Mouse (Mus musculus) heart, embryonic 15.5 days (tissue): ENCODE measurements at regions not wholly inside any gene's neighbourhood (a gene's known extent, or its start where the extent isn't known, plus 50 kb on each side); places are given as distances from the start of the nearest gene placed in this dataset.

Source experiments
- ATAC-seq: fragments of 200-750 bp; cut with Nextera tagmentation; replicated peaks from 2 replicates; pipeline ENCODE4 v1.8.0; 2017; ENCODE audit warnings: low read depth, moderate TSS enrichment; ENCODE audit not compliant: insufficient number of reproducible peaks, insufficient read depth, low FRiP score
- H3K27ac ChIP-seq: fragments of 300-500 bp; sonication (generic); 2 replicates; pipeline ENCODE4 v1.5.1; 2015; ENCODE audit warnings: mild to moderate bottlenecking, inconsistent platforms
- H3K27me3 ChIP-seq: fragments of 300-500 bp; sonication (generic); 2 replicates; pipeline ENCODE4 v1.6.1; 2015; ENCODE audit warnings: inconsistent platforms
- H3K36me3 ChIP-seq: fragments of 300-500 bp; sonication (generic); 2 replicates; pipeline ENCODE4 v1.6.1; 2015; ENCODE audit warnings: mild to moderate bottlenecking, inconsistent platforms
- H3K4me1 ChIP-seq: fragments of 300-500 bp; sonication (generic); replicated peaks from 2 replicates; pipeline ENCODE4 v1.6.1; 2015; ENCODE audit warnings: inconsistent platforms
- H3K4me2 ChIP-seq: fragments of 300-500 bp; sonication (generic); 2 replicates; pipeline ENCODE4 v1.6.1; 2015; ENCODE audit warnings: inconsistent platforms, mild to moderate bottlenecking, moderate library complexity
- H3K4me3 ChIP-seq: fragments of 300-500 bp; sonication (generic); 2 replicates; pipeline ENCODE4 v1.5.1; 2015; ENCODE audit warnings: mild to moderate bottlenecking, inconsistent platforms
- H3K9ac ChIP-seq: fragments of 300-500 bp; sonication (generic); 2 replicates; pipeline ENCODE4 v1.6.1; 2015; ENCODE audit warnings: mild to moderate bottlenecking, inconsistent platforms
- H3K9me3 ChIP-seq: fragments of 300-500 bp; sonication (generic); replicated peaks from 2 replicates; pipeline ENCODE4 v1.6.1; 2016; ENCODE audit warnings: inconsistent platforms
- WGBS: fragments of 180-500 bp; shearing (Covaris S2); methylation state at CpG from one replicate; pipeline ENCODE4 v1.1.7; 2015; ENCODE audit warnings: mixed read lengths; 5-methylcytosine and 5-hydroxymethylcytosine counted together

DNA sequence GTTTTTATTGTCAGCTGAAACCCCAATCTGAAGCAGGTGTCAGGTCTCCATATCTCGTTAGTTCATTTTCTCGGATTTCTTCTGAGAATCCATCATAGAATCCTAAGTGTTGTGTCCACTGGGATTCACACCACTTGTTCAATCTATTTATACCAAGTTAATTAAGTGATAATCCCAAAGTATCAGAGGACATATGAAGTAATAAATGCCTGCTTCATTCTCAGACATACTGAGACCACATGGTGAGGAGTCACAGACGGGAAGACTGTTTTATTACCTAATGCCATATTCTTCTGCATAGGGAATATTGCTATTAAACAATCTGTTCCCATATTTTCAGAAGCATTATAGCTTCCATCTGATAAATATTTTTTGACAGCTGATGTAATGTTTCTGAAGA is 863.5 kb downstream of the Pdha2 start:
- Histone ChIP-seq H3K4me2 (no peak overlapping the region), H3K27ac (no peak overlapping the region), H3K4me1 (no peaks in the 10 kb centered on the region), H3K4me3 (no peak overlapping the region), H3K9ac (no peak overlapping the region), H3K9me3 (no peaks in the 10 kb centered on the region), H3K27me3 (no peaks in the 10 kb centered on the region), H3K36me3 (no peaks in the 10 kb centered on the region)
- 75% methylated on average over 3 of the region's 3 CpGs for WGBS
- no peak for ATAC-seq

GRCm38 (mm10) chr3:140340631-140341030 is 871.5 kb downstream of the Pdha2 start:
- no peak overlapping the region for H3K9ac ChIP-seq
- H3K4me1 ChIP-seq = no peaks in the 10 kb centered on the region
- H3K36me3 ChIP-seq = no peaks in the 10 kb centered on the region
- ATAC-seq = no peak
- H3K27me3 ChIP-seq = no peaks in the 10 kb centered on the region
- WGBS = 74% methylated on average over 6 of the region's 6 CpGs
- no peak overlapping the region for H3K4me2 ChIP-seq
- H3K4me3 ChIP-seq = no peak overlapping the region
- no peaks in the 10 kb centered on the region for H3K9me3 ChIP-seq
- H3K27ac ChIP-seq = no peak overlapping the region

GRCm38 (mm10) chr3:140313795-140314194 is 898.4 kb downstream of the Pdha2 start:
- Histone ChIP-seq H3K27me3 (peaks cover 4% of the 10 kb centered on the region; the same call in 1 of the 2 replicates), H3K27ac (no peak overlapping the region), H3K9me3 (no peaks in the 10 kb centered on the region), H3K36me3 (no peaks in the 10 kb centered on the region), H3K4me2 (peak overlapping the region; percentile 6; the same call in 1 of the 2 replicates), H3K4me1 (peaks cover 4% of the 10 kb centered on the region), H3K4me3 (no peak overlapping the region), H3K9ac (no peak overlapping the region)
- 16% methylated on average over 2 of the region's 2 CpGs for WGBS
- ATAC-seq = peak; percentile 43; the same call in 1 of the 2 replicates

- Histone ChIP-seq H3K4me3 (no peak overlapping the region), H3K36me3 (no peaks in the 10 kb centered on the region), H3K9ac (no peak overlapping the region), H3K4me2 (no peak overlapping the region), H3K27ac (no peak overlapping the region), H3K27me3 (no peaks in the 10 kb centered on the region), H3K4me1 (no peaks in the 10 kb centered on the region), H3K9me3 (no peaks in the 10 kb centered on the region)
- ATAC-seq = no peak
- 80% methylated on average over 2 of the region's 2 CpGs for WGBS
These were observed 912.8 kb downstream of the Pdha2 start for GRCm38 (mm10) chr3:140299364-140299763.
